Mouse (Mus musculus) frontal cortex, postnatal 10 days (tissue): ENCODE measurements around the gene Clmp.
"Not testable (repeated sequence)": the region's sequence is repeated elsewhere in the genome, so short reads cannot be mapped to it uniquely, and the experiment has no call there.

ENCODE experiments used
- DNase-seq, 2 experiments: peaks; one replicate each; pipeline ENCODE4 v3.0.0; 2022; ENCODE audit warnings: low spot score in 2 of 2, mixed read lengths in 1 of 2

The Clmp gene

DNA sequence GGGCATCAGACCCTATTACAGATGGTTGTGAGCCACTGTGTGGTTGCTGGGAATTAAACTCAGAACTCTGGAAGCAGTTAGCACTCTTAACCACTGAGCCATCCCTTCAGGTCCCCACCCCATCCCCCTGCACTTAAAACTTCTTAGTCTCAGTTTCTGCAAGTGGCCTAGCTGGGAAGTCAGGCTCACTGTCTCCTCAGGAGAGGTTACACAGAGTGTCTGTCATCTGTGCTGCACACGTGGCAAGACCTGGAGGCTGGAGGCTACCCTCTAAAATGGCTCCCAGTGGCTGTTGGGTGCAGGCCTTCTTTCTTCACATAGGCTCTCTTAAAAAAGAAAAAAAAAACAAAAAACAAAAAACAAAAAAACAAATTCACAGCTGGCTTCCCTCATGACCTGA, 90.3 kb downstream of the Clmp start:
- DNase-seq = no peak

GRCm38 (mm10) chr9:40776459-40777248, 90.9 kb downstream of the Clmp start:
- no peak for DNase-seq

DNA sequence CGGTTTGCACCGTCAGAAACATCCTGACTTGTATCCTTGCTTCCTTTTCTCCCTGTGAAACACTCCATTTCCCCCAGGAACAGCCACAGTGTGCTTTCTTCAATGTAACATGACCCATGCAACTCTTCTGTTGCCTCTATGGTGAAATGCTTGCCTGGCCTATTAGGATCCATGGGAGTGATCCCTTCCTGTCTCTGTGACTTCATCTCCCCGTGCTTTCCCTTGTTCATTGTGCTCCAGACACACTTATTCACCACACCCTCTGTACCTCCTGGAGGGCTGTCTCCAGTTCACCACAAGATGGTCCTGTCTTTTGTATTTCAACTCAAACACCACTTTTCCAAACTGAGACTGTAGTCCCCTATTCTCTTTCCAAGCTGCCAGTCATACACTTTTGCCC, 94.3 kb downstream of the Clmp start:
- DNase-seq = no peak

DNA sequence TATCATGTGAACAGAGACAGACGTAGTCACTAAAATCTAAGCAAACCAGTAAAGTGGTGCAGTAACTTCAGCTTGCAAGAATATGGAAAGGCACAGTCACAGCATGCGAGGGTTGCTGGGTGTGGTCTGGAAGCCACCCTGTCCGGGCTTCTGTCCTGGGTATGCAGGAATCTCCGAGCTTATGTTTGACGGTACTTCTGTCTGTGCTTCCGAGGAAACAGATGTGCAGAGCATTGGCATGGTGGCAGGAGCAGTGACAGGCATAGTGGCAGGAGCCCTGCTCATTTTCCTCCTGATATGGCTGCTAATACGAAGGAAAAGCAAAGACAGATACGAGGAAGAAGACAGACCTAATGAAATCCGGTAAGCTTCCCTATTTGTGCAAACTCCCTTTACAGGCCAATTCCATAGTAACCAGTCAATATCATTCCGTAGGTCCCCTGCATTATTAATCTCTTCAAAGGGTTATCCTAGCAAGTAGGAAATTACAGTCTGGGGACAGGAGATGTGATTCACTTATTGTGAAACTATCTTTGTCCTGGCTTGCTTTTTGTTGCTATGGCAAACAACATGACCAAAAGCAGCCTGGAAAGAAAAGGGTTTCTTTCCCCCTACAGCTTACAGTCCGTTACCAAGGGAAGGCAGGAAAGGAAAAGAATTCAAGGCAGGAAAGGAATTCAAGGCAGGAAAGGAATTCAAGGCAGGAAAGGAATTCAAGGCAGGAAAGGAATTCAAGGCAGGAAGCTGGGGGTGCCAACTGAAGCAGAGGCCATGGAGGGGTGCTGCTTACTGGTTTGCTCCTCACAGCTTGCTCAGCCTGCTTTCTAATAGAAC, 95.3 kb downstream of the Clmp start:
- no peak for DNase-seq

DNA sequence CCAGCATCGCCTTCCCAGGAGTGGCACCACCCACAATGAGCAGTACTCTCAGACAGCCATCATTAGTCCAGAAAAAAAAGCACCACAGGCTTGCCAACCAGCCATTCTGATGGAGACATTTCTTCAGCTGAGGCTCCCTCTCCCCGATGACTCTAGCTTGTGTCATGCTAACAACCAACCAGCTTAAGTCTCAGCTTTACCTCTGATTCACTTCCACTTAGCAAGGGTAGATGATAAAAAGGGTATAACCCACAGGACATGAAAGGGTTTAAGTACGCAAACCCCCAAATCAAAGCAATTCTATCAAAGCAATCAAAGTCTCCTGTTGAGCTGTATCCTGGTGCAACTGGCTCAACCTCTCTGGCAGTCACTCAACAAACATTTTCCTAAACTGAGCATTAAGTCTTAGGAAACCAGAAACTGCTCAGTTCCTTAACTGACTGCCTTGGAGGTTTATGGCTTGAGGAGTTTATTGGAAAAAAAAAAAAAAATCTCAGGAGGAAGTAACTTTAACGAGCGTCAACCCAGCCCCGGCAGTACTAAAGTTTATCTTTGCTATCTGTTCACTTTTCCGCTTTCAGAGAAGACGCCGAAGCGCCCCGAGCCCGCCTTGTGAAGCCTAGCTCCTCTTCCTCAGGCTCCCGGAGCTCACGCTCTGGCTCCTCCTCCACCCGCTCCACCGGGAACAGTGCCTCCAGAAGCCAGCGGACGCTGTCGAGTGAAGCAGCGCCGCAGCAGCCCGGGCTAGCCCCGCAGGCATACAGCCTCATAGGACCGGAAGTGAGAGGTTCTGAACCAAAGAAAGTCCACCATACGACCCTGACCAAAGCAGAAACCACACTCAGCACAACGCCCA, 96.2 kb downstream of the Clmp start:
- DNase-seq = peak in 1 of 2 experiments; percentile 35

GRCm38 (mm10) chr9:40783641-40784373, 98.0 kb downstream of the Clmp start:
- DNase-seq = peak in 1 of 2 experiments; percentile 41

- DNase-seq = no peak
These were observed 98.7 kb downstream of the Clmp start for GRCm38 (mm10) chr9:40784374-40784967.

GRCm38 (mm10) chr9:40785452-40785851, 99.7 kb downstream of the Clmp start:
- no peak for DNase-seq

GRCm38 (mm10) chr9:40786820-40787219, 101.1 kb downstream of the Clmp start:
- not testable (repeated sequence) for DNase-seq

- DNase-seq = no peak
These were observed 106.3 kb downstream of the Clmp start for GRCm38 (mm10) chr9:40791864-40792633.

- no peak for DNase-seq
These were observed 107.8 kb downstream of the Clmp start for GRCm38 (mm10) chr9:40793581-40793980.

DNA sequence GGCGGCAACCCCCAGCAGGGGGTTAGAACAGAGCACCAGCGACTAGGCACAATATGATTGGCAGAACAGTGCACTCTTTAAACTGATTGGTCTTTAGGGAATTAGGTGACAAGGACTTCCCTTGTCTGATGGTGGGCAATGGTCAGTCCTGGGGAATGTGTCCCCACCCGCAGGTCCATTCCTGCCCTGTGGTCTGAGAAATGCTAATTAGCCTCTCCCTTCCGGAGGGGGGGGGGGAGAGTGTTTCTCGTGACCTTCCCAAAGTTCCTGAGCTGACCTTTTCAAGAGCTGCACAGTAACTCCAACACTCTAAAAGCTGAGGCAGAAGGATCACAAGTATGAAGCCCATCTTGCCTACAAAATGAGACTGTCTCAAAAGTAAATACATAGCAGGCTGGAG, 108.5 kb downstream of the Clmp start:
- DNase-seq = no peak

GRCm38 (mm10) chr9:40794926-40795325, 109.2 kb downstream of the Clmp start:
- no peak for DNase-seq

DNA sequence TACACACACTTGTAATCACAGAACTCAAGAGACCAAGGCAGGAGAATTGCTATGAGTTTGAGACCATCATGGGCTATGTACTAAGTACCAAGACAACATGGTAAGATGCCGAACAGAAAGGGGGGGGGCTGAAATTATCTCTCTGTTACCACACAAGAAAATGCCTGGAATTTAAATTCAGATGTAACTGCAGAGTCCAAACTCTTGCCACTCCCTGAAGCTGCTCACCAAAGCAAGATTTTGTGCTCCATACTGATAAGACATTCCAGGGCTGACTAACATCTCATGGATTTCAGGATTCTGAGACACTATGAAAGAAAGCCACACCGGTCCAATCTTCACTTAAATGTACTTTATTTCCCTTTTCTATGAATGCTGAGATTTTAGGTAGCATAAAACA, 109.8 kb downstream of the Clmp start:
- no peak for DNase-seq

GRCm38 (mm10) chr9:40796054-40796453, 110.3 kb downstream of the Clmp start:
- no peak for DNase-seq

- DNase-seq = no peak
These were observed 112.6 kb downstream of the Clmp start for GRCm38 (mm10) chr9:40798247-40798960.

DNA sequence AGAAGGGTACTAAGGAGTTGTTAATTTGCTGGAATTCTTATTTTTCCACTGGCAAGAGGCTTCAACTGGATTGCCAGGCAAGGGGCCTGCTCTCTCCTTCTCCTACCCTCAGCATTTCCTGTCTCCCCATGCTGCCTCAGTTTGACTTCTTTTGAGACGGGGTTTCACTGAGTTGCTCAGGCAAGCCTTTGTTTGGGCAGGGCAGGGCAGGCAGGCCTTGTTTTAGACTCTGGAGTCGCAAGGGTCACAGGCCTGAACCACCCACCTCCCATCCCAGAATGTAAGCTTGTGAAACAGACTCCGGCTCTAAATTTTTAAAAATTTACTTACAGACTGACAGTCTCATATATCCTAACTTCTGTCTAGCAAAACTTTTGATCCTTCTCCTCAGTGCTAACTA, 113.3 kb downstream of the Clmp start:
- DNase-seq = peak in 1 of 2 experiments; percentile 17

GRCm38 (mm10) chr9:40799837-40800501, 114.2 kb downstream of the Clmp start:
- DNase-seq = peak; percentile 45 to 61
